In genomic region chr13:49374730-49375129, GRCm38 (mm10) we compare ENCODE assay signal across 18 mouse cellular contexts. TPM values are rescaled to one million over a fixed set of nuclear protein-coding genes. Genes with fewer than 3 reads are reported as not detected.
A peak's percentile ranks its signal among the peaks of the same experiment; 100 is the strongest.
DNase-seq lines count a peak whose midpoint lies in the region; ATAC-seq and TF ChIP-seq lines count a peak whose summit lies in the region.
"Had no signal": no experiment of that assay in that cellular context is flagged by ENCODE, and none has a peak within 500 bp of the region (broad histone marks: within the 10 kb centered on the region; RNA-seq: fewer than 3 reads in every experiment).

No protein-coding gene starts in this region.

- no peak overlapping the region for H3K4me3 ChIP-seq in embryonic facial prominence, embryonic 14.5 days (ENCODE audit: low read depth, low read length)
- H3K4me3 ChIP-seq in embryonic facial prominence, embryonic 10.5 days, result no peak overlapping the region
- no peak overlapping the region for H3K4me3 ChIP-seq in layer of hippocampus, adult 2 months
- H3K4me3 ChIP-seq: hindbrain, embryonic 15.5 days; midbrain, embryonic 12.5 days; neural tube, embryonic 12.5 days had no signal

- ATAC-seq in embryonic facial prominence, embryonic 14.5 days (ENCODE audit: low read depth), result 0 out of 2 replicates have a peak, but pooled peaks have one; percentile 31

- no peaks in the 10 kb centered on the region for H3K4me1 ChIP-seq in embryonic facial prominence, embryonic 14.5 days (ENCODE audit: control insufficient read depth, insufficient read depth, low read length)
- peaks cover 33% of the 10 kb centered on the region for H3K4me1 ChIP-seq in embryonic facial prominence, embryonic 10.5 days
- H3K4me1 ChIP-seq: hindbrain, embryonic 15.5 days; midbrain, embryonic 12.5 days had no signal

- H3K4me2 ChIP-seq in embryonic facial prominence, embryonic 14.5 days (ENCODE audit: low read depth, low read length), result no peak overlapping the region
- H3K4me2 ChIP-seq: hindbrain, embryonic 15.5 days; midbrain, embryonic 12.5 days; neural tube, embryonic 12.5 days had no signal

- no peak for DNase-seq in embryonic facial prominence, embryonic 14.5 days (ENCODE audit: low spot score)
- DNase-seq in embryonic facial prominence, embryonic 10.5 days (ENCODE audit: low spot score), result no peak
- DNase-seq in layer of hippocampus, adult 2 months (ENCODE audit: low spot score in 2 of 2), result no peak
- no peak for DNase-seq in layer of hippocampus, adult 9-11 months
- DNase-seq in kidney, adult 8-10 months, result peak; percentile 46 to 52
- peak; percentile 68 for DNase-seq in kidney, postnatal 14 days
- DNase-seq in right cerebral cortex, postnatal 25 days, result no peak
- DNase-seq in right cerebral cortex, adult 2 months (ENCODE audit: low spot score in 2 of 2), result no peak
- DNase-seq: adrenal gland, postnatal 36 days; cerebellum, adult 18-20 months; cerebellum, postnatal 36 days; heart, postnatal 4 days; left cerebral cortex, postnatal 4 days; thymus, adult 2 months had no signal

- H3K27ac ChIP-seq in embryonic facial prominence, embryonic 14.5 days (replicated peaks; ENCODE audit: low read depth, low read length), result no peak overlapping the region
- H3K27ac ChIP-seq in embryonic facial prominence, embryonic 10.5 days (replicated peaks), result no peak overlapping the region
- 0 out of 2 replicates have a peak overlapping the region, but pooled peaks have one; percentile 12 for H3K27ac ChIP-seq in layer of hippocampus, adult 2 months
- H3K27ac ChIP-seq: hindbrain, embryonic 15.5 days; macrophage; midbrain, embryonic 12.5 days; neural tube, embryonic 12.5 days had no signal

- no peaks in the 10 kb centered on the region for H3K27me3 ChIP-seq in embryonic facial prominence, embryonic 14.5 days (replicated peaks; ENCODE audit: control insufficient read depth, insufficient read depth, low read length)
- no peaks in the 10 kb centered on the region for H3K27me3 ChIP-seq in embryonic facial prominence, embryonic 10.5 days (replicated peaks; ENCODE audit: low read depth, poor library complexity, severe bottlenecking)
- H3K27me3 ChIP-seq: hindbrain, embryonic 15.5 days; midbrain, embryonic 12.5 days; neural tube, embryonic 12.5 days had no signal

- H3K36me3 ChIP-seq in embryonic facial prominence, embryonic 14.5 days (ENCODE audit: control insufficient read depth, insufficient read depth, low read length), result peaks cover 68% of the 10 kb centered on the region
- H3K36me3 ChIP-seq in embryonic facial prominence, embryonic 10.5 days (replicated peaks), result peaks cover 94% of the 10 kb centered on the region

- H3K9me3 ChIP-seq in embryonic facial prominence, embryonic 14.5 days (ENCODE audit: control insufficient read depth, low read length), result no peaks in the 10 kb centered on the region
- H3K9me3 ChIP-seq in embryonic facial prominence, embryonic 10.5 days, result no peaks in the 10 kb centered on the region
- H3K9me3 ChIP-seq: hindbrain, embryonic 15.5 days; midbrain, embryonic 12.5 days; neural tube, embryonic 12.5 days had no signal

- WGBS in embryonic facial prominence, embryonic 14.5 days, result 74% methylated on average over 6 of the region's 6 CpGs
- 88% methylated on average over 6 of the region's 6 CpGs for WGBS in embryonic facial prominence, embryonic 10.5 days

- H3K9ac ChIP-seq in embryonic facial prominence, embryonic 14.5 days (ENCODE audit: low read depth, low read length), result no peak overlapping the region
- H3K9ac ChIP-seq: hindbrain, embryonic 15.5 days; midbrain, embryonic 12.5 days; neural tube, embryonic 12.5 days had no signal

- TF ChIP-seq CTCF in layer of hippocampus, adult 2 months (conservative IDR thresholded peaks at IDR 0.05), result no peak

RNA-seq across cellular contexts. Expression of gene Bicd2, which starts 33.3 kb away (rescaled TPM):
- 35.9 and 37.1 TPM in 2 replicates for polyA plus RNA-seq in embryonic facial prominence, embryonic 14.5 days (2014; fragmentation: Nextera tagmentation; extraction: Ambion mirVana)
- polyA plus RNA-seq in embryonic facial prominence, embryonic 10.5 days (2016; fragmentation: Nextera tagmentation; extraction: Ambion mirVana), result 32.6 and 33.3 TPM in 2 replicates
- total RNA-seq in layer of hippocampus, adult 2 months (2021), result 10 to 100 TPM; 55.2 to 55.3 TPM

RNA-seq across cellular contexts. Expression of gene Ippk, which starts 46.3 kb away (rescaled TPM):
- 13.8 and 14.5 TPM in 2 replicates for polyA plus RNA-seq in embryonic facial prominence, embryonic 14.5 days (2014; fragmentation: Nextera tagmentation; extraction: Ambion mirVana)
- 18.3 and 20.4 TPM in 2 replicates for polyA plus RNA-seq in embryonic facial prominence, embryonic 10.5 days (2016; fragmentation: Nextera tagmentation; extraction: Ambion mirVana)
- 10 to 100 TPM; 33.1 to 41.0 TPM for total RNA-seq in layer of hippocampus, adult 2 months (2021)

RNA-seq across cellular contexts. Expression of gene Fgd3, which starts 54.6 kb away (rescaled TPM):
- 0.51 and 0.58 TPM in 2 replicates for polyA plus RNA-seq in embryonic facial prominence, embryonic 14.5 days (2014; fragmentation: Nextera tagmentation; extraction: Ambion mirVana)
- 1.2 and 1.3 TPM in 2 replicates for polyA plus RNA-seq in embryonic facial prominence, embryonic 10.5 days (2016; fragmentation: Nextera tagmentation; extraction: Ambion mirVana)
- total RNA-seq in layer of hippocampus, adult 2 months (2021), result 1 to 10 TPM; 5.6 to 7.1 TPM

Comparison
In these comparisons a context has a peak if more than half of its experiments do, and no peak if none do; other contexts are left out.
1. DNase-seq: peak in kidney, adult 8-10 months (2 of 2) and kidney, postnatal 14 days (single experiment); none in embryonic facial prominence, embryonic 14.5 days (single experiment), embryonic facial prominence, embryonic 10.5 days (single experiment), layer of hippocampus, adult 2 months (0 of 2), layer of hippocampus, adult 9-11 months (single experiment), right cerebral cortex, postnatal 25 days (single experiment) and right cerebral cortex, adult 2 months (0 of 2).